Comparison of ENCODE assay signal across 8 mouse cellular contexts in genomic region chr9:25152457-25152856, GRCm38 (mm10). TPM values are rescaled to one million over a fixed set of nuclear protein-coding genes. Genes with fewer than 3 reads are reported as not detected.
DNase-seq lines count a peak whose midpoint lies in the region; ATAC-seq and TF ChIP-seq lines count a peak whose summit lies in the region.

No protein-coding gene starts in this region.

- no peak for TF ChIP-seq CTCF in cerebellum, adult 2 months (IDR thresholded peaks at IDR 0.05; ENCODE audit: borderline replicate concordance, insufficient read depth, low read depth, low read length)

- no peak for TF ChIP-seq POLR2A in cerebellum, adult 2 months (IDR thresholded peaks at IDR 0.05; ENCODE audit: borderline replicate concordance, insufficient read depth, low read length)

- peak overlapping the region; percentile 88 for H3K4me2 ChIP-seq in liver, embryonic 11.5 days
- peak overlapping the region; percentile 71 for H3K4me2 ChIP-seq in stomach, embryonic 15.5 days

- peaks cover 4% of the 10 kb centered on the region for H3K9me3 ChIP-seq in megakaryocyte, embryonic 14.5 days
- no peaks in the 10 kb centered on the region for H3K9me3 ChIP-seq in liver, embryonic 11.5 days (ENCODE audit: control insufficient read depth, low read length)
- H3K9me3 ChIP-seq in stomach, embryonic 15.5 days = no peaks in the 10 kb centered on the region

- no peak overlapping the region for H3K4me3 ChIP-seq in cerebellum, adult 2 months (replicated peaks; ENCODE audit: insufficient read depth, low read depth, low read length)
- H3K4me3 ChIP-seq in megakaryocyte, embryonic 14.5 days (replicated peaks) = peak overlapping the region; percentile 93
- H3K4me3 ChIP-seq in liver, embryonic 11.5 days (ENCODE audit: low read depth, low read length) = peak overlapping the region; percentile 86
- H3K4me3 ChIP-seq in stomach, embryonic 15.5 days (replicated peaks) = peak overlapping the region; percentile 89

- no peak for DNase-seq in cerebellum, adult 2 months
- no peak for DNase-seq in cerebellum, adult 11-12 months
- DNase-seq in liver, embryonic 11.5 days (ENCODE audit: low spot score) = no peak
- DNase-seq in cerebellum, adult 8-10 months = no peak
- no peak for DNase-seq in layer of hippocampus, adult 18-20 months (ENCODE audit: low spot score in 2 of 2)

- WGBS in cerebellum, adult 2 months = 8% methylated on average over 1 of the region's 1 CpGs
- WGBS in liver, embryonic 11.5 days = 13% methylated on average over 1 of the region's 1 CpGs
- WGBS in stomach, embryonic 15.5 days = 6% methylated on average over 1 of the region's 1 CpGs

- peaks cover 6% of the 10 kb centered on the region; the same call in 1 of the 2 replicates for H3K4me1 ChIP-seq in cerebellum, adult 2 months (ENCODE audit: control insufficient read depth, insufficient read depth, low read length)
- peaks cover 37% of the 10 kb centered on the region for H3K4me1 ChIP-seq in megakaryocyte, embryonic 14.5 days
- peaks cover 18% of the 10 kb centered on the region for H3K4me1 ChIP-seq in liver, embryonic 11.5 days (replicated peaks; ENCODE audit: control insufficient read depth, insufficient read depth, low read length)
- H3K4me1 ChIP-seq in stomach, embryonic 15.5 days = peaks cover 13% of the 10 kb centered on the region

- H3K36me3 ChIP-seq in megakaryocyte, embryonic 14.5 days (replicated peaks; ENCODE audit: low read length) = peaks cover 14% of the 10 kb centered on the region
- no peaks in the 10 kb centered on the region for H3K36me3 ChIP-seq in liver, embryonic 11.5 days (ENCODE audit: control insufficient read depth, insufficient read depth, low read length)
- no peaks in the 10 kb centered on the region for H3K36me3 ChIP-seq in stomach, embryonic 15.5 days

- peak overlapping the region; percentile 95 for H3K9ac ChIP-seq in liver, embryonic 11.5 days (ENCODE audit: low read depth, low read length)
- no peak overlapping the region; the same call in 1 of the 2 replicates for H3K9ac ChIP-seq in stomach, embryonic 15.5 days

- ATAC-seq in megakaryocyte, adult 5-6 weeks (ENCODE audit: poor library complexity, severe bottlenecking) = no peak
- ATAC-seq in liver, embryonic 11.5 days (replicated peaks; ENCODE audit: low FRiP score) = no peak
- ATAC-seq in stomach, embryonic 15.5 days (ENCODE audit: insufficient read depth, low FRiP score, low read depth) = no peak

- no peaks in the 10 kb centered on the region for H3K27me3 ChIP-seq in cerebellum, adult 2 months (ENCODE audit: control insufficient read depth, insufficient read depth, low read length)
- H3K27me3 ChIP-seq in megakaryocyte, embryonic 14.5 days (replicated peaks) = no peaks in the 10 kb centered on the region
- no peaks in the 10 kb centered on the region for H3K27me3 ChIP-seq in liver, embryonic 11.5 days (replicated peaks; ENCODE audit: control insufficient read depth, insufficient read depth, low read length)
- H3K27me3 ChIP-seq in stomach, embryonic 15.5 days (replicated peaks) = no peaks in the 10 kb centered on the region

- H3K27ac ChIP-seq in cerebellum, adult 2 months (ENCODE audit: insufficient read depth, low read length) = peak overlapping the region; percentile 93; the same call in 1 of the 2 replicates
- H3K27ac ChIP-seq in liver, embryonic 11.5 days (ENCODE audit: low read depth, low read length) = peak overlapping the region; percentile 97; the same call in 1 of the 2 replicates
- peak overlapping the region; percentile 100 for H3K27ac ChIP-seq in stomach, embryonic 15.5 days

RNA-seq across cellular contexts. Expression of gene Herpud2, which starts 0.8 kb away (rescaled TPM):
- 39.7 and 43.3 TPM in 2 replicates for polyA plus RNA-seq in cerebellum, adult 2 months (2012; rRNA removed)
- 27.9 and 129 TPM in 2 replicates for polyA plus RNA-seq in megakaryocyte, embryonic 14.5 days (2012; ENCODE audit: insufficient read depth, low replicate concordance)
- 47.1 and 54.7 TPM in 2 replicates for total RNA-seq in megakaryocyte, adult 5-6 weeks (2015)
- total RNA-seq in megakaryocyte, adult 5-6 weeks (2017) = 19.9 and 26.2 TPM in 2 replicates
- polyA plus RNA-seq in liver, embryonic 11.5 days (2014; fragmentation: Nextera tagmentation; extraction: Ambion mirVana) = 23.2 and 27.0 TPM in 2 replicates
- 31.0 and 33.3 TPM in 2 replicates for polyA plus RNA-seq in stomach, embryonic 15.5 days (2015; fragmentation: Nextera tagmentation; extraction: Ambion mirVana)
- total RNA-seq in layer of hippocampus, adult 18-20 months (2021) = 10 to 100 TPM; 45.7 to 46.9 TPM
